Mouse (Mus musculus) stomach, embryonic 14.5 days (tissue): ENCODE data around the gene Sema4g. TPM values are rescaled to one million over a fixed set of nuclear protein-coding genes. Genes with fewer than 3 reads are reported as not detected.

ENCODE experiments used
- ATAC-seq: fragments of 200-750 bp; cut with Nextera tagmentation; 2 replicates; pipeline ENCODE4 v1.8.0; 2017; ENCODE audit warnings: low read depth, moderate TSS enrichment; ENCODE audit not compliant: insufficient number of reproducible peaks, insufficient read depth, low FRiP score
- H3K27ac ChIP-seq: fragments of 300-500 bp; sonication (generic); 2 replicates; pipeline ENCODE4 v1.5.1; 2014; ENCODE audit warnings: mild to moderate bottlenecking, low read length, moderate library complexity, mixed read lengths
- H3K27me3 ChIP-seq: fragments of 300-500 bp; sonication (generic); 2 replicates; pipeline ENCODE4 v1.6.1; 2014; ENCODE audit warnings: low read length, control low read depth, mixed read lengths; ENCODE audit not compliant: control insufficient read depth, insufficient read depth
- H3K36me3 ChIP-seq: fragments of 300-500 bp; sonication (generic); 2 replicates; pipeline ENCODE4 v1.6.1; 2014; ENCODE audit warnings: mild to moderate bottlenecking, control low read depth, low read length, moderate library complexity, mixed read lengths; ENCODE audit not compliant: control insufficient read depth, insufficient read depth
- H3K4me1 ChIP-seq: fragments of 300-500 bp; sonication (generic); 2 replicates; pipeline ENCODE4 v1.6.1; 2014; ENCODE audit warnings: low read length, control low read depth, mixed read lengths; ENCODE audit not compliant: control insufficient read depth, insufficient read depth
- H3K4me2 ChIP-seq: fragments of 300-500 bp; sonication (generic); replicated peaks from 2 replicates; pipeline ENCODE4 v1.6.1; 2014; ENCODE audit warnings: low read depth, low read length, control low read depth
- H3K4me3 ChIP-seq: fragments of 300-500 bp; sonication (generic); 2 replicates; pipeline ENCODE4 v1.5.1; 2014; ENCODE audit warnings: low read depth, low read length, control low read depth
- H3K9ac ChIP-seq: fragments of 300-500 bp; sonication (generic); replicated peaks from 2 replicates; pipeline ENCODE4 v1.6.1; 2014; ENCODE audit warnings: low read depth, mild to moderate bottlenecking, control low read depth, low read length, moderate library complexity, mixed read lengths
- H3K9me3 ChIP-seq: fragments of 300-500 bp; sonication (generic); 2 replicates; pipeline ENCODE4 v1.6.1; 2016; ENCODE audit warnings: low read depth, low read length, control low read depth; ENCODE audit not compliant: control insufficient read depth
- WGBS: fragments of 180-500 bp; shearing (Covaris S2); extraction: QIAGEN DNeasy Blood & Tissue Kit; methylation state at CpG from one replicate; pipeline ENCODE4 v1.1.7; 2014; 5-methylcytosine and 5-hydroxymethylcytosine counted together
- polyA plus RNA-seq: library from polyadenylated mRNA; unstranded; fragments of >200 nt; fragmentation: Nextera tagmentation; extraction: Ambion mirVana; gene quantifications from 2 replicates; pipeline ENCODE4 v1.2.1, GENCODE M21; 2014

The Sema4g gene
- polyA plus RNA-seq, 1 experiment from 2014 or later: 6.0 TPM

DNA sequence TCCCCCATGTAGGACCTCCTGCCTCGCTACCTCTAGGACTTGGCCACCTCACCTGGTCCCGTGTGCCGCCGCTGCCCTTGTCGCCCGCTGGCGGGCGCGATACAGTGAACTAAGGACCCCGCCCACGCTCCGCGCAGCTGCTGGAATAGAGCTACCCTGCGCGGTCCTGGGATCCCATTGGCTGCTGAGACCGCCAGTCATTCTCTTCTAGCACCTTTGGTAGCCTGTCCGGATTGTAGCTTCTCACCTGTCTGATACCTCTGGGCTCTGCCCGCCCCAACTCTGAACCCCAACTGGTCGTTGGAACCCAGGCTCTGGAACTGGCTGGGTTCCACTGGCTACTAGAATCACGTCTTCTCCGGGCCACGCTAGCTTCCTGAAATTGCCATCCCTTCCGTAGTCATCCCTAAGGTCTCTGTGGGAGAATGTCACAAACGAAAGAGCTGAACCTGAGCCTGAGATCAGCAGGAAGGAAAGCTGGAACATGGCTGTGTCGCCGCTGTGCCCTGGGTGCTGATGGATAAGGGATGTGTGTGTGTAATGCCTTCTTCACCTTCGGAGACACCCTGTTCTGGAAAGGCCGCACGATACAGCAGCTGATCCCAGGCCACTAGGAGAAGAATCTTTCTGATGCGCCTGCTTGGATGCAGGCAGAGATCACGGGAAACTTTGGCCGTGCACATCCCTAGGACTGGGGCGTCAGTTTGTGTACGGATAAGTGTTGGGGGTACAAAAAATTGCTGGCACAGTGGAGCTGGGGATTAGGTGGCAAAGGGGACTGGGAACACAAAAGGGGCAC, 57.8 kb downstream of the Sema4g start:
- H3K9ac ChIP-seq: peak overlapping the region; percentile 41; the same call in 1 of the 2 replicates
- H3K4me3 ChIP-seq: peak overlapping the region; percentile 45
- H3K27me3 ChIP-seq: 0 out of 2 replicates have a peak, but pooled peaks cover 6% of the 10 kb centered on the region
- H3K4me2 ChIP-seq: peak overlapping the region; percentile 81
- peak; percentile 56 for ATAC-seq
- WGBS: 2% methylated on average over 34 of the region's 34 CpGs
- peak overlapping the region; percentile 88 for H3K27ac ChIP-seq
- peaks cover 13% of the 10 kb centered on the region for H3K4me1 ChIP-seq
- no peaks in the 10 kb centered on the region for H3K9me3 ChIP-seq
- no peaks in the 10 kb centered on the region; the same call in 1 of the 2 replicates for H3K36me3 ChIP-seq

- Histone ChIP-seq H3K9me3 (no peaks in the 10 kb centered on the region), H3K4me3 (peak within 1 kb of the TSS; percentile 45), H3K27ac (peak within 1 kb of the TSS; percentile 88), H3K4me2 (peak within 1 kb of the TSS; percentile 81), H3K9ac (peak within 1 kb of the TSS; percentile 41), H3K36me3 (no peaks in the 10 kb centered on the region; the same call in 1 of the 2 replicates), H3K27me3 (0 out of 2 replicates have a peak, but pooled peaks cover 6% of the 10 kb centered on the region), H3K4me1 (peaks cover 13% of the 10 kb centered on the region)
- under 1% methylated on average over 26 of the region's 26 CpGs for WGBS
- ATAC-seq: peak; percentile 83
Measured at GRCm38 (mm10) chr19:45047417-45047934, 58.6 kb downstream of the Sema4g start, which contains the start of gene Sfxn3. TSS of gene Sfxn3 (plus strand) at chr19:45047503.

DNA sequence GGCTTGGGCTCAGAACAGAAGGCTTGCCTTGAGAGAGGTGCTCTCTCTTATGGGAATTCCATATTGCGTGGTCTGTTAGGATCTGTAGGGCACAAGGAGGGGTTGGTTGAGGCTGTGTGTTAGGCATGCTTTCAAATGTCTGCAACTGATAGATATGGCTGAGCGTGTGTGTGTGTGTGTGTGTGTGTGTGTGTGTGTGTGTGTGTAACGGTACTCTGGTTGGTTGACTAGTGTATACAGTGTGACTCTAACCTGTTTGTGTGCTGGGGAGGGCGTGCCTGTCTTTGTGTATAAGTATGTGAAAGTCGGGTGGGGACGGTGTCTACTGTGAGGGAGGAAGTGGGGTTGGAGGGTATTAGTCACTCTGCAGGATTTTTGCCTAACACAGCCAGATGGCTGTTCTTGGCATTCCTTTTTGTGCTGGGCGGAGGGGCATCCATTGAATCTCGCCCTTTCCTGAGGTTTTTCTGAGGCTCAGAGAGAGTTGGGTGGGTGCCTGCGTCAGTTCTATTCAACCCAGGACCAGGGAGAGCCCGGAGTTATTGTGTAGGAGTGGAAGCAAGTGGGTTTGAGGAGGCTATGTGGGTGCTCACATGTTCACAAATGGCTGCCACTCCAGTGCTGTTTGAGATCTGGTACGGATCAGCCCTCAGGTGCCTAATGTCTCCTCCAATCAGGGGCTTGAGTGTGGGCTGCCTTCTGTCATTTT, 59.2 kb downstream of the Sema4g start:
- H3K4me2 ChIP-seq: peak overlapping the region; percentile 81
- peaks cover 13% of the 10 kb centered on the region for H3K4me1 ChIP-seq
- peak overlapping the region; percentile 88 for H3K27ac ChIP-seq
- 18% methylated on average over 11 of the region's 11 CpGs for WGBS
- no peaks in the 10 kb centered on the region for H3K9me3 ChIP-seq
- 0 out of 2 replicates have a peak, but pooled peaks cover 6% of the 10 kb centered on the region for H3K27me3 ChIP-seq
- H3K4me3 ChIP-seq: peak overlapping the region; percentile 45
- H3K36me3 ChIP-seq: no peaks in the 10 kb centered on the region; the same call in none of the 2 replicates
- ATAC-seq: peak; percentile 75
- peak overlapping the region; percentile 41 for H3K9ac ChIP-seq

- no peak for ATAC-seq
- Histone ChIP-seq H3K27ac (peak overlapping the region; percentile 88), H3K4me1 (peaks cover 13% of the 10 kb centered on the region), H3K4me3 (peak overlapping the region; percentile 45; the same call in 1 of the 2 replicates), H3K27me3 (0 out of 2 replicates have a peak, but pooled peaks cover 6% of the 10 kb centered on the region), H3K9ac (peak overlapping the region; percentile 41; the same call in 1 of the 2 replicates), H3K36me3 (no peaks in the 10 kb centered on the region; the same call in none of the 2 replicates), H3K9me3 (no peaks in the 10 kb centered on the region), H3K4me2 (peak overlapping the region; percentile 81)
- 70% methylated on average over 12 of the region's 12 CpGs for WGBS
Measured at GRCm38 (mm10) chr19:45048644-45049365, 59.9 kb downstream of the Sema4g start.

DNA sequence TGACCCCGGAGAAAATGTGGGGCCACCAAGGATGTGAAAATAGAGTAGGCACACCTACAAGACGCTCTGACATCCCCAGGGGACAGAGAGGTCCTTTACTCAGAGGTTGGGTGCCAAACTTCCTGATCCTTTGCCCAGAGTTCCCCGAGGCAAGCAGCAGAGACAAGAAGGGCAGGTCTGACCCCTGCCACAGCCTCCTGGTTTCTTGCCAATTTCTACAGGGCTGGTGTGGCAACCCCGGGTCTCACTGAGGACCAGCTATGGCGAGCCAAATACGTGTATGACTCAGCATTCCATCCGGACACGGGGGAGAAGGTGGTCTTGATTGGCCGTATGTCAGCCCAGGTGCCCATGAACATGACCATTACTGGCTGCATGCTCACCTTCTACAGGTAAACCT, 60.6 kb downstream of the Sema4g start:
- no peak for ATAC-seq
- WGBS: 74% methylated on average over 9 of the region's 9 CpGs

More for the DNA sequence above, 60.6 kb downstream of the Sema4g start:
- H3K27ac ChIP-seq: no peak overlapping the region
- no peak overlapping the region for H3K4me3 ChIP-seq
- no peaks in the 10 kb centered on the region; the same call in none of the 2 replicates for H3K36me3 ChIP-seq
- no peak overlapping the region for H3K9ac ChIP-seq
- no peaks in the 10 kb centered on the region for H3K9me3 ChIP-seq
- H3K4me1 ChIP-seq: peaks cover 13% of the 10 kb centered on the region
- H3K4me2 ChIP-seq: no peak overlapping the region
- H3K27me3 ChIP-seq: 0 out of 2 replicates have a peak, but pooled peaks cover 6% of the 10 kb centered on the region

Other genes starting within 250 kb of the Sema4g start
- gene Pax2, start 233.1 kb upstream of the Sema4g start, polyA plus RNA-seq: not detected in 2 replicates
- 56.5 and 56.7 TPM in 2 replicates for gene Slf2, start 58.0 kb upstream of the Sema4g start, polyA plus RNA-seq
- gene Twnk, start 16.6 kb downstream of the Sema4g start, polyA plus RNA-seq: 13.3 and 15.3 TPM in 2 replicates
- gene Mrpl43, start 17.3 kb downstream of the Sema4g start, polyA plus RNA-seq: 60.1 and 60.4 TPM in 2 replicates
- 52.5 and 56.0 TPM in 2 replicates for gene Lzts2, start 25.3 kb downstream of the Sema4g start, polyA plus RNA-seq
- 0.62 TPM in 2 replicates for gene Pdzd7, start 56.6 kb downstream of the Sema4g start, polyA plus RNA-seq
- gene Sfxn3, start 58.4 kb downstream of the Sema4g start, polyA plus RNA-seq: 28.8 and 34.5 TPM in 2 replicates
- gene Kazald1, start 86.1 kb downstream of the Sema4g start, polyA plus RNA-seq: 1.3 and 4.7 TPM in 2 replicates
- 0.12 and 0.86 TPM in 2 replicates for gene Tlx1, start 161.6 kb downstream of the Sema4g start, polyA plus RNA-seq
- gene Lbx1, start 246.7 kb downstream of the Sema4g start, polyA plus RNA-seq: not detected in 2 replicates